ENCODE assay signal across 10 mouse cellular contexts in genomic region chr2:144183371-144183944, GRCm38 (mm10).
A peak's percentile ranks its signal among the peaks of the same experiment; 100 is the strongest.
DNase-seq lines count a peak whose midpoint lies in the region; ATAC-seq and TF ChIP-seq lines count a peak whose summit lies in the region.
"Had no signal": no experiment of that assay in that cellular context is flagged by ENCODE, and none has a peak within 500 bp of the region (broad histone marks: within the 10 kb centered on the region; RNA-seq: fewer than 3 reads in every experiment).

No protein-coding gene starts in this region.

- no peak for ATAC-seq in liver, embryonic 12.5 days
- ATAC-seq in heart, postnatal 0 days (ENCODE audit: insufficient read depth, low read depth): peak; percentile 83

- no peak overlapping the region for H3K9ac ChIP-seq in liver, adult 2 months (ENCODE audit: low read depth, low read length)
- no peak overlapping the region for H3K9ac ChIP-seq in liver, embryonic 12.5 days
- H3K9ac ChIP-seq in heart, postnatal 0 days (replicated peaks; ENCODE audit: low read depth, low read length): no peak overlapping the region
- H3K9ac ChIP-seq: embryonic facial prominence, embryonic 12.5 days; liver, embryonic 13.5 days had no signal

- H3K9me3 ChIP-seq in liver, embryonic 12.5 days (replicated peaks): no peaks in the 10 kb centered on the region
- no peaks in the 10 kb centered on the region for H3K9me3 ChIP-seq in heart, postnatal 0 days (replicated peaks; ENCODE audit: control insufficient read depth, low read length)
- H3K9me3 ChIP-seq: embryonic facial prominence, embryonic 12.5 days; liver, embryonic 13.5 days had no signal

- no peak for TF ChIP-seq CTCF in liver, adult 2 months (IDR thresholded peaks at IDR 0.05; ENCODE audit: low read depth, low read length)
- TF ChIP-seq CTCF in heart, postnatal 0 days (IDR thresholded peaks at IDR 0.05; ENCODE audit: low read depth): no peak

- no peaks in the 10 kb centered on the region for H3K36me3 ChIP-seq in liver, adult 2 months (ENCODE audit: control insufficient read depth, insufficient read depth, low read length)
- H3K36me3 ChIP-seq in liver, embryonic 12.5 days: no peaks in the 10 kb centered on the region
- H3K36me3 ChIP-seq in heart, postnatal 0 days (replicated peaks; ENCODE audit: control insufficient read depth, insufficient read depth, low read length): no peaks in the 10 kb centered on the region
- H3K36me3 ChIP-seq: embryonic facial prominence, embryonic 12.5 days; liver, embryonic 13.5 days had no signal

- DNase-seq in cerebellum, postnatal 14 days: peak; percentile 78 to 81
- DNase-seq in cerebellum, adult 8-10 months: no peak
- peak; percentile 93 for DNase-seq in liver, adult 2 months (ENCODE audit: extremely low read depth, low read depth, low spot score)
- peak; percentile 63 for DNase-seq in heart, postnatal 0 days (ENCODE audit: low spot score)
- peak; percentile 70 for DNase-seq in lung, postnatal 14 days
- DNase-seq in thymus, adult 18-20 months: no peak
- DNase-seq in embryo, embryonic 10 days (ENCODE audit: low spot score): no peak
- DNase-seq: liver, embryonic 13.5 days had no signal

- H3K27ac ChIP-seq in liver, adult 2 months (replicated peaks; ENCODE audit: insufficient read depth, low read depth, low read length): no peak overlapping the region; the same call in 1 of the 2 replicates
- no peak overlapping the region for H3K27ac ChIP-seq in liver, embryonic 12.5 days
- peak overlapping the region; percentile 68 for H3K27ac ChIP-seq in heart, postnatal 0 days (ENCODE audit: low read depth)
- H3K27ac ChIP-seq: embryonic facial prominence, embryonic 12.5 days; liver, embryonic 13.5 days had no signal

- no peak for TF ChIP-seq POLR2A in liver, adult 2 months (IDR thresholded peaks at IDR 0.05; ENCODE audit: extremely low read depth, insufficient read depth, low read length)

- WGBS in liver, adult 2 months: 8% methylated on average over 5 of the region's 5 CpGs
- 70% methylated on average over 5 of the region's 5 CpGs for WGBS in liver, embryonic 12.5 days (ENCODE audit: insufficient replicate concordance)
- WGBS in heart, postnatal 0 days: 36% methylated on average over 5 of the region's 5 CpGs

- H3K27me3 ChIP-seq in liver, adult 2 months (ENCODE audit: control insufficient read depth, insufficient read depth, low read length): no peaks in the 10 kb centered on the region
- no peaks in the 10 kb centered on the region for H3K27me3 ChIP-seq in liver, embryonic 12.5 days (replicated peaks)
- H3K27me3 ChIP-seq in heart, postnatal 0 days (ENCODE audit: control insufficient read depth, insufficient read depth, low read length): no peaks in the 10 kb centered on the region
- H3K27me3 ChIP-seq: embryonic facial prominence, embryonic 12.5 days; liver, embryonic 13.5 days had no signal

- H3K4me2 ChIP-seq in liver, embryonic 12.5 days: no peak overlapping the region
- H3K4me2 ChIP-seq in heart, postnatal 0 days (ENCODE audit: low read depth, low read length): no peak overlapping the region
- H3K4me2 ChIP-seq: embryonic facial prominence, embryonic 12.5 days; liver, embryonic 13.5 days had no signal

- H3K79me2 ChIP-seq in liver, adult 2 months (ENCODE audit: control insufficient read depth, insufficient read depth, low read length): no peaks in the 10 kb centered on the region

- peaks cover 9% of the 10 kb centered on the region for H3K4me1 ChIP-seq in liver, adult 2 months (ENCODE audit: control insufficient read depth, insufficient read depth, low read length)
- H3K4me1 ChIP-seq in liver, embryonic 12.5 days: peaks cover 22% of the 10 kb centered on the region; the same call in 1 of the 2 replicates
- peaks cover 7% of the 10 kb centered on the region; the same call in 1 of the 2 replicates for H3K4me1 ChIP-seq in heart, postnatal 0 days (ENCODE audit: control insufficient read depth, insufficient read depth)

- H3K4me3 ChIP-seq in liver, adult 2 months (ENCODE audit: insufficient read depth, low read depth, low read length): no peak overlapping the region
- no peak overlapping the region for H3K4me3 ChIP-seq in liver, embryonic 12.5 days
- H3K4me3 ChIP-seq in heart, postnatal 0 days (ENCODE audit: low read depth, low read length): no peak overlapping the region
- H3K4me3 ChIP-seq: embryonic facial prominence, embryonic 12.5 days; liver, embryonic 13.5 days had no signal

- TF ChIP-seq EP300 in heart, postnatal 0 days (IDR thresholded peaks at IDR 0.05; ENCODE audit: low read depth): no peak

Comparison
In these comparisons a context has a peak if more than half of its experiments do, and no peak if none do; other contexts are left out.
1. DNase-seq: peak in cerebellum, postnatal 14 days (2 of 2), liver, adult 2 months (single experiment), heart, postnatal 0 days (single experiment) and lung, postnatal 14 days (single experiment); none in cerebellum, adult 8-10 months (single experiment), thymus, adult 18-20 months (0 of 2) and embryo, embryonic 10 days (single experiment).